Comparison of ENCODE assay signal across 9 mouse cellular contexts in genomic region chr6:54254759-54255158, GRCm38 (mm10).
DNase-seq lines count a peak whose midpoint lies in the region; ATAC-seq and TF ChIP-seq lines count a peak whose summit lies in the region.
"Had no signal": no experiment of that assay in that cellular context is flagged by ENCODE, and none has a peak within 500 bp of the region (broad histone marks: within the 10 kb centered on the region; RNA-seq: fewer than 3 reads in every experiment).

No protein-coding gene starts in this region.

- no peak for ATAC-seq in midbrain, postnatal 0 days (ENCODE audit: low FRiP score)
- no peak for ATAC-seq in midbrain, embryonic 16.5 days
- no peak for ATAC-seq in kidney, embryonic 15.5 days (replicated peaks; ENCODE audit: low FRiP score)

- no peak overlapping the region for H3K4me2 ChIP-seq in midbrain, postnatal 0 days (ENCODE audit: low read depth, low read length, poor library complexity, severe bottlenecking)
- no peak overlapping the region for H3K4me2 ChIP-seq in midbrain, embryonic 16.5 days (ENCODE audit: low read length)
- no peak overlapping the region for H3K4me2 ChIP-seq in kidney, embryonic 15.5 days
- H3K4me2 ChIP-seq: embryonic facial prominence, embryonic 12.5 days had no signal

- no peaks in the 10 kb centered on the region for H3K36me3 ChIP-seq in heart, adult 2 months (ENCODE audit: control insufficient read depth, insufficient read depth, low read length)
- H3K36me3 ChIP-seq in heart, embryonic 10.5 days: no peaks in the 10 kb centered on the region
- no peaks in the 10 kb centered on the region for H3K36me3 ChIP-seq in midbrain, postnatal 0 days (ENCODE audit: insufficient read depth, low read length)
- no peaks in the 10 kb centered on the region for H3K36me3 ChIP-seq in midbrain, embryonic 16.5 days (ENCODE audit: control insufficient read depth, insufficient read depth, low read length)
- no peaks in the 10 kb centered on the region for H3K36me3 ChIP-seq in small intestine, adult 2 months (ENCODE audit: control insufficient read depth, insufficient read depth, low read length)
- H3K36me3 ChIP-seq in kidney, embryonic 15.5 days: no peaks in the 10 kb centered on the region
- H3K36me3 ChIP-seq: embryonic facial prominence, embryonic 12.5 days had no signal

- WGBS in heart, adult 2 months: 79% methylated on average over 6 of the region's 6 CpGs
- 65% methylated on average over 6 of the region's 6 CpGs for WGBS in heart, embryonic 10.5 days
- 76% methylated on average over 6 of the region's 6 CpGs for WGBS in midbrain, postnatal 0 days
- 64% methylated on average over 6 of the region's 6 CpGs for WGBS in midbrain, embryonic 16.5 days
- WGBS in small intestine, adult 2 months: 76% methylated on average over 6 of the region's 6 CpGs
- 70% methylated on average over 6 of the region's 6 CpGs for WGBS in kidney, embryonic 15.5 days

- no peaks in the 10 kb centered on the region for H3K79me2 ChIP-seq in heart, adult 2 months (replicated peaks; ENCODE audit: control insufficient read depth, insufficient read depth, low read length)

- no peak overlapping the region for H3K27ac ChIP-seq in heart, adult 2 months
- no peak overlapping the region for H3K27ac ChIP-seq in heart, embryonic 10.5 days
- H3K27ac ChIP-seq in midbrain, postnatal 0 days (ENCODE audit: low read depth, low read length): no peak overlapping the region
- H3K27ac ChIP-seq in midbrain, embryonic 16.5 days (ENCODE audit: low read length): no peak overlapping the region
- no peak overlapping the region for H3K27ac ChIP-seq in small intestine, adult 2 months (ENCODE audit: insufficient read depth, low read depth, low read length)
- no peak overlapping the region for H3K27ac ChIP-seq in kidney, embryonic 15.5 days
- H3K27ac ChIP-seq: embryonic facial prominence, embryonic 12.5 days had no signal

- no peak overlapping the region for H3K4me3 ChIP-seq in heart, adult 2 months
- H3K4me3 ChIP-seq in heart, embryonic 10.5 days: no peak overlapping the region
- no peak overlapping the region for H3K4me3 ChIP-seq in midbrain, postnatal 0 days (ENCODE audit: low read depth, low read length)
- no peak overlapping the region for H3K4me3 ChIP-seq in midbrain, embryonic 16.5 days (ENCODE audit: low read depth, low read length)
- no peak overlapping the region for H3K4me3 ChIP-seq in small intestine, adult 2 months (ENCODE audit: low read depth, low read length)
- H3K4me3 ChIP-seq in kidney, embryonic 15.5 days (replicated peaks): no peak overlapping the region
- H3K4me3 ChIP-seq: embryonic facial prominence, embryonic 12.5 days had no signal

- DNase-seq in heart, adult 2 months: no peak
- DNase-seq in heart, embryonic 10.5 days (ENCODE audit: low spot score): no peak
- no peak for DNase-seq in midbrain, postnatal 0 days (ENCODE audit: low spot score)
- no peak for DNase-seq in brain, embryonic 14.5 days (ENCODE audit: low read depth)
- no peak for DNase-seq in gastrocnemius, postnatal 10 days

- H3K27me3 ChIP-seq in heart, adult 2 months (ENCODE audit: control insufficient read depth, insufficient read depth, low read length): no peaks in the 10 kb centered on the region
- no peaks in the 10 kb centered on the region for H3K27me3 ChIP-seq in heart, embryonic 10.5 days (ENCODE audit: insufficient read depth, poor library complexity, severe bottlenecking)
- no peaks in the 10 kb centered on the region for H3K27me3 ChIP-seq in midbrain, postnatal 0 days (ENCODE audit: insufficient read depth, low read length)
- no peaks in the 10 kb centered on the region for H3K27me3 ChIP-seq in midbrain, embryonic 16.5 days (ENCODE audit: control insufficient read depth, insufficient read depth, low read depth, low read length)
- H3K27me3 ChIP-seq in small intestine, adult 2 months (ENCODE audit: control insufficient read depth, insufficient read depth, low read length): no peaks in the 10 kb centered on the region
- no peaks in the 10 kb centered on the region for H3K27me3 ChIP-seq in kidney, embryonic 15.5 days
- H3K27me3 ChIP-seq: embryonic facial prominence, embryonic 12.5 days had no signal

- TF ChIP-seq POLR2A in heart, adult 2 months (IDR thresholded peaks at IDR 0.05; ENCODE audit: insufficient read depth, low read depth, low read length): no peak
- TF ChIP-seq POLR2A in brain, embryonic 14.5 days (IDR thresholded peaks at IDR 0.05; ENCODE audit: borderline replicate concordance, extremely low read depth, insufficient read depth, insufficient read length, poor library complexity, severe bottlenecking): no peak
- TF ChIP-seq POLR2A in small intestine, adult 2 months (IDR thresholded peaks at IDR 0.05; ENCODE audit: low read depth, low read length): no peak

- no peaks in the 10 kb centered on the region for H3K9me3 ChIP-seq in heart, embryonic 10.5 days
- no peaks in the 10 kb centered on the region for H3K9me3 ChIP-seq in midbrain, postnatal 0 days (ENCODE audit: low read length)
- H3K9me3 ChIP-seq in midbrain, embryonic 16.5 days (replicated peaks; ENCODE audit: control insufficient read depth, low read length, poor library complexity, severe bottlenecking): no peaks in the 10 kb centered on the region
- no peaks in the 10 kb centered on the region for H3K9me3 ChIP-seq in kidney, embryonic 15.5 days (replicated peaks)
- H3K9me3 ChIP-seq: embryonic facial prominence, embryonic 12.5 days had no signal

- intact Hi-C loops in heart, adult 2 months (cut with DNase I): loop anchor here (5.0 kb wide), 2 partner anchors 73 to 113 kb away; partner anchors contain the start of gene Prr15

- peaks cover 6% of the 10 kb centered on the region for H3K4me1 ChIP-seq in heart, adult 2 months (ENCODE audit: control insufficient read depth, insufficient read depth, low read length)
- H3K4me1 ChIP-seq in heart, embryonic 10.5 days: peaks cover 45% of the 10 kb centered on the region
- no peaks in the 10 kb centered on the region for H3K4me1 ChIP-seq in midbrain, postnatal 0 days (ENCODE audit: insufficient read depth, low read length)
- no peaks in the 10 kb centered on the region for H3K4me1 ChIP-seq in midbrain, embryonic 16.5 days (ENCODE audit: control insufficient read depth, insufficient read depth, low read length)
- peaks cover 3% of the 10 kb centered on the region; the same call in 1 of the 2 replicates for H3K4me1 ChIP-seq in small intestine, adult 2 months (ENCODE audit: control insufficient read depth, insufficient read depth, insufficient read length, low read length)
- H3K4me1 ChIP-seq in kidney, embryonic 15.5 days: peaks cover 41% of the 10 kb centered on the region

- TF ChIP-seq EP300 in heart, adult 2 months (IDR thresholded peaks at IDR 0.05; ENCODE audit: insufficient read depth, low read depth, low read length): no peak

- no peak overlapping the region for H3K9ac ChIP-seq in heart, adult 2 months (ENCODE audit: low read depth, low read length)
- H3K9ac ChIP-seq in midbrain, postnatal 0 days (replicated peaks; ENCODE audit: low read length, poor library complexity, severe bottlenecking): no peak overlapping the region
- no peak overlapping the region for H3K9ac ChIP-seq in midbrain, embryonic 16.5 days (ENCODE audit: low read depth, low read length)
- H3K9ac ChIP-seq in kidney, embryonic 15.5 days: no peak overlapping the region
- H3K9ac ChIP-seq: embryonic facial prominence, embryonic 12.5 days had no signal

- peak; percentile 51 for TF ChIP-seq CTCF in heart, adult 2 months (IDR thresholded peaks at IDR 0.05)
- peak; percentile 31; the same call in 1 of the 2 replicates for TF ChIP-seq CTCF in midbrain, postnatal 0 days (IDR thresholded peaks at IDR 0.05)
- TF ChIP-seq CTCF in brain, embryonic 14.5 days (IDR thresholded peaks at IDR 0.05; ENCODE audit: borderline replicate concordance, extremely low read depth, insufficient read depth, insufficient read length): peak; percentile 34
- TF ChIP-seq CTCF in small intestine, adult 2 months (IDR thresholded peaks at IDR 0.05; ENCODE audit: extremely low read depth, insufficient read length, insufficient replicate concordance, low read depth, low read length): peak; percentile 43; the same call in 1 of the 2 replicates
